ENCODE assay signal across 10 mouse cellular contexts in the genomic region with DNA sequence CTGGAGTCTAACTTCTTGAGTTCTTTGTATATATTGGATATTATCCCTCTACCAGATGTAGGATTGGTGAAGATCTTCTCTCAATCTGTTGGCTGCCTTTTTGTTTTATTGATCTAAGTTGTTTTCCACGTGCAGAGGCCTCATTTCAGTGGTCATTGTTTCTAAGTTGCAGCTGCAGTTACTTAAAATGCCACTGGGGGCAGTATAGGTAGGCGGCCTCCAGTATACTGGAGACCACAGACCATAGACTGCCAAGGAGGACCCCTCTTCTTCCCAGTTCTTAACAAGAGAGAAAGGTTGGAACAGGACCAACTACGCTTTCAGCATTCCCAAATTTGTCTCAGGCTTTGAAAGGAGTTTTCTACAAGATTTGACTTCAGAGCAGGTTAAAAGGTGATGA.
DNase-seq lines count a peak whose midpoint lies in the region; ATAC-seq and TF ChIP-seq lines count a peak whose summit lies in the region.
"Had no signal": no experiment of that assay in that cellular context is flagged by ENCODE, and none has a peak within 500 bp of the region (broad histone marks: within the 10 kb centered on the region; RNA-seq: fewer than 3 reads in every experiment).

No protein-coding gene starts in this region.

- 0 out of 2 replicates have a peak, but pooled peaks have one; percentile 33 for TF ChIP-seq CTCF in bone marrow macrophage, adult 2 months (IDR thresholded peaks at IDR 0.05; ENCODE audit: low read depth, low read length)

- H3K27ac ChIP-seq in bone marrow macrophage, adult 2 months (ENCODE audit: insufficient read depth, low read depth, low read length) = no peak overlapping the region
- H3K27ac ChIP-seq: embryonic facial prominence, embryonic 12.5 days; lung, embryonic 15.5 days had no signal

- ATAC-seq in cerebellum, adult (ENCODE audit: insufficient number of reproducible peaks, low FRiP score, low TSS enrichment) = 0 out of 2 replicates have a peak, but pooled peaks have one; percentile 31
- ATAC-seq in erythroblast, adult 5-6 weeks (replicated peaks; ENCODE audit: low FRiP score, poor library complexity, severe bottlenecking) = no peak

- H3K4me1 ChIP-seq in bone marrow macrophage, adult 2 months (ENCODE audit: control insufficient read depth, insufficient read depth, low read length) = peaks cover 14% of the 10 kb centered on the region
- H3K4me1 ChIP-seq: embryonic facial prominence, embryonic 12.5 days; lung, embryonic 15.5 days had no signal

- no peak overlapping the region for H3K4me3 ChIP-seq in bone marrow macrophage, adult 2 months (ENCODE audit: insufficient read depth, low read length)
- H3K4me3 ChIP-seq: embryonic facial prominence, embryonic 12.5 days; lung, embryonic 15.5 days had no signal

- DNase-seq in cerebellum, adult 11 months = no peak
- peak; percentile 13 for DNase-seq in layer of hippocampus, adult 11-12 months (ENCODE audit: low spot score)
- no peak for DNase-seq in layer of hippocampus, postnatal 36 days
- peak; percentile 25 for DNase-seq in mesoderm, embryonic 11.5 days (ENCODE audit: low read depth, low spot score)
- DNase-seq in testis, postnatal 14 days (ENCODE audit: low spot score) = no peak

- TF ChIP-seq POLR2A in bone marrow macrophage, adult 2 months (IDR thresholded peaks at IDR 0.05; ENCODE audit: borderline replicate concordance, low read depth, low read length) = no peak

Comparison
In these comparisons a context has a peak if more than half of its experiments do, and no peak if none do; other contexts are left out.
1. DNase-seq: peak in layer of hippocampus, adult 11-12 months (single experiment) and mesoderm, embryonic 11.5 days (single experiment); none in cerebellum, adult 11 months (single experiment), layer of hippocampus, postnatal 36 days (0 of 2) and testis, postnatal 14 days (single experiment).